ENCODE assay signal across 8 mouse cellular contexts in the genomic region with DNA sequence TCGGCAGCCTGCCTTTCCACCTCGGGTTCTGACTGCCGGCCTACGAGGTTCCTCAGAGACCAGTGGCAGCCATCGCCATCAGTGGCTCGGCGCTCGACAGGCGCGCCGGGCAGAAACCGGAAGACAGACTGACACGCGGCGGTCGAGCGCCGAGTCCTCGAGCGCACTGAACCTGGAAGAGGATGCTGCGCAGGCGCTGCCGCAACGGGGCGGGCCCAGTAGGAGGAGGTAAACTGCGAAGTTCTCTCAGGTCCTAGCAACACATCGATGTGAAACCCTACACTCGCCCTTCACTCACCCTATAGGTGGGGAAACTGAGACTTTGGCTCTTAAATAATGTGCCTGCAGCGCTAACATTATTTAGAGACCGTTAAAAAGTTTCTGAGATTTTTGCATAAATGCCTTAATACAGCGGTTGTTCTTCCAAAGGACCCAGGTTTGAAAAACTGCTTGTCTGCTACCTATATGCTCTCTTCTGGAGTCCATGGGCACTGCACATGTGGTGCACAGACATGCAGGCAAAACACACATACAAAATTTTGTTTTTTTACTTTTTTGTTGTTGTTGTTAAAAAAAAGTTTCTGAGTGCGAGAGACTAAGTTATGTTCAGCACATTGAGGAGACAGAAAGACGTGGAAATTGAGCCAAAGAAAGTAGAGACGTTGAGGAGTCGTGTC. TPM values are rescaled to one million over a fixed set of nuclear protein-coding genes. Genes with fewer than 3 reads are reported as not detected.
A peak's percentile ranks its signal among the peaks of the same experiment; 100 is the strongest.
DNase-seq lines count a peak whose midpoint lies in the region; ATAC-seq lines count a peak whose summit lies in the region.

A gene (minus strand): TSS at position 153 of the 677 bp plus-strand sequence.

- DNase-seq in WW6 (ENCODE audit: low read depth, low spot score): peak; percentile 84
- peak; percentile 77 to 87 for DNase-seq in cerebellum, postnatal 4 days (ENCODE audit: low spot score in 2 of 2)
- DNase-seq in gastrocnemius, adult 18-20 months (ENCODE audit: low spot score): peak; percentile 92
- DNase-seq in left cerebral cortex, adult 18-20 months (ENCODE audit: low spot score in 2 of 2): peak; percentile 90 to 95
- peak; percentile 95 for DNase-seq in right cerebral cortex, adult 18-20 months
- DNase-seq in urinary bladder, postnatal 14 days (ENCODE audit: low spot score): peak; percentile 93

- ATAC-seq in hindbrain, embryonic 16.5 days: peak; percentile 97

- H3K79me2 ChIP-seq in macrophage (ENCODE audit: inconsistent target): peaks cover 45% of the 10 kb centered on the region

- H3K9me3 ChIP-seq in hindbrain, embryonic 16.5 days (ENCODE audit: control insufficient read depth, low read length): no peaks in the 10 kb centered on the region

- peak within 1 kb of the TSS; percentile 85 for H3K4me3 ChIP-seq in hindbrain, embryonic 16.5 days (ENCODE audit: low read length)
- peak within 1 kb of the TSS; percentile 90 for H3K4me3 ChIP-seq in macrophage (ENCODE audit: inconsistent target)

- peak within 1 kb of the TSS; percentile 92 for H3K27ac ChIP-seq in hindbrain, embryonic 16.5 days (ENCODE audit: low read depth, low read length)
- H3K27ac ChIP-seq in macrophage: peak within 1 kb of the TSS; percentile 34; the same call in 1 of the 2 replicates

- peaks cover 7% of the 10 kb centered on the region; the same call in 1 of the 2 replicates for H3K36me3 ChIP-seq in hindbrain, embryonic 16.5 days (ENCODE audit: control insufficient read depth, insufficient read depth, low read length)
- H3K36me3 ChIP-seq in macrophage (ENCODE audit: inconsistent target): no peaks in the 10 kb centered on the region

- H3K27me3 ChIP-seq in hindbrain, embryonic 16.5 days (replicated peaks; ENCODE audit: control insufficient read depth, insufficient read depth, low read length): no peaks in the 10 kb centered on the region

- H3K4me1 ChIP-seq in hindbrain, embryonic 16.5 days (ENCODE audit: control insufficient read depth, insufficient read depth, low read depth, low read length): peaks cover 10% of the 10 kb centered on the region

- 10% methylated on average over 35 of the region's 35 CpGs for WGBS in hindbrain, embryonic 16.5 days
- WGBS in macrophage (ENCODE audit: missing documents): 11% methylated on average over 35 of the region's 35 CpGs

- peak within 1 kb of the TSS; percentile 92 for H3K9ac ChIP-seq in hindbrain, embryonic 16.5 days (ENCODE audit: low read depth, low read length)

- peak within 1 kb of the TSS; percentile 96 for H3K4me2 ChIP-seq in hindbrain, embryonic 16.5 days (ENCODE audit: low read length)

RNA-seq across cellular contexts. Expression of the gene that starts here (rescaled TPM):
- 10 to 100 TPM in 1 of 2 experiments, 1 to 10 TPM in 1; 9.8 to 10.9 TPM for total RNA-seq in gastrocnemius, adult 18-20 months (2021)
- 28.6 and 34.3 TPM in 2 replicates for polyA plus RNA-seq in hindbrain, embryonic 16.5 days (2015; fragmentation: Nextera tagmentation; extraction: Ambion mirVana)
- 10 to 100 TPM; 40.7 to 49.9 TPM for total RNA-seq in left cerebral cortex, adult 18-20 months (2021)
- total RNA-seq in macrophage (2018; cell fraction: chromatin; rRNA removed): 10 to 100 TPM; 12.8 to 55.2 (median 33.7) TPM
- 10 to 100 TPM; 10.4 to 22.8 (median 17.3) TPM for total RNA-seq in macrophage (2018; cell fraction: cytosol; rRNA removed)
- total RNA-seq in macrophage (2018; cell fraction: nucleus; rRNA removed): 10 to 100 TPM; 10.4 to 42.1 (median 19.6) TPM
- 11.9 to 15.6 TPM (median 14.0 TPM) in 3 replicates for polyA plus RNA-seq in macrophage (2018)

Comparison
In these comparisons a context has a peak if more than half of its experiments do, and no peak if none do; other contexts are left out.
1. Peak in every context shown above with its lines: DNase-seq, ATAC-seq, H3K4me3 ChIP-seq and H3K27ac ChIP-seq.